9 mouse cellular contexts compared by ENCODE assay signal in the genomic region with DNA sequence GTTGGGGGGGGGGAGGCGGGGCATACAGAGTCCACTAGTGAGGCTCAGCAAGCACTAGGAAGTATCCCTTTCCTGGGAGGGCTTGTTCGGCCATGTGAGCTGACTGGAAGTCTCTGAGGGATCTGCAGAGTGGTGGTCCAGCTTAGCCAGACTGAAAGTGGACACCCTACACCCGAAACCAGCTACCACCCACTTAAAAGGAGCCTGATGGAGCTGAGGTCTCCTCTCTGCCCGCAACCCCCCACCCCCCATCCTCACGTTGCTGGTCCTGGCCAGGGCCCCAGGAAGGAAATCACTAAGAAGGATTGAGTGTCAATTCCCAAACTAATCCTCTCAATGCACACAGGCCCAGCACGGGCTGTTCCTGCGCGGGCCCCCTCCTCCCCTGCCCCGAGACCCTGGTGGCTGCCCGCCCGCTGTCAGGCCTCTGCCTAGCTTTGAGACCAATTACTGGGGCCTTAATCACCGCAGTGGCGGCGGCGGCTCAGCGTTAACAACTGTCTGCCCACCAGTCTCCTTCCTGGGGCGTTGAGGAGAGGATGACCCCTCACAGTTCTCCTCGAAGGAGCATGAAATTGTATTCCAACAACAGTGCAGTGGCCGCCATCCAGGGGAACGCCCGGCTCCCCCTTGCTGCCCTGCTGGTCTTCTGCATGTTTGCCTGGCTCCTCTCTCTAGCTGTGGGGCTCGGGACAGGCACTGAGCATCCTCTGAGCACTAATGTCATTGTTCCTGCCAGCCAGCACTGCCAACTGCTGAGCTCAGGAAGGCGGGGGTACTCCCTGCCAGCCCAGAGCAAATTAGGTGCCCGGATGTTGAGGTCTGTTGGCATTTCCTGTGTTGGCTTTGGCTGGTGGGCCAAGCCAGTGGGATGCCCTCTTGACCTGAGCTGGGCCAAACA. TPM values are rescaled to one million over a fixed set of nuclear protein-coding genes. Genes with fewer than 3 reads are reported as not detected.
DNase-seq lines count a peak whose midpoint lies in the region; ATAC-seq lines count a peak whose summit lies in the region.
"Had no signal": no experiment of that assay in that cellular context is flagged by ENCODE, and none has a peak within 500 bp of the region (broad histone marks: within the 10 kb centered on the region; RNA-seq: fewer than 3 reads in every experiment).

No protein-coding gene starts in this region.

- peak; percentile 94 for DNase-seq in heart, adult 11 months
- DNase-seq in heart, adult 8-10 months (ENCODE audit: low spot score): no peak
- peak; percentile 49 for DNase-seq in NIH3T3 (ENCODE audit: low read depth)
- DNase-seq in midbrain, embryonic 10.5 days (ENCODE audit: low spot score): peak; percentile 52
- no peak for DNase-seq in spleen, postnatal 36 days (ENCODE audit: low spot score in 2 of 2)
- no peak for DNase-seq in urinary bladder, postnatal 10 days (ENCODE audit: low spot score)
- no peak for DNase-seq in testis, postnatal 10 days (ENCODE audit: low spot score)

- no peaks in the 10 kb centered on the region for H3K9me3 ChIP-seq in midbrain, embryonic 10.5 days (replicated peaks)
- H3K9me3 ChIP-seq: G1E had no signal

- ATAC-seq in granulocyte monocyte progenitor cell, adult 5-6 weeks (replicated peaks; ENCODE audit: poor library complexity, severe bottlenecking): peak; percentile 41

- 18% methylated on average over 24 of the region's 24 CpGs for WGBS in midbrain, embryonic 10.5 days

- H3K36me3 ChIP-seq in midbrain, embryonic 10.5 days: no peaks in the 10 kb centered on the region
- H3K36me3 ChIP-seq: G1E had no signal

- peaks cover 26% of the 10 kb centered on the region for H3K4me1 ChIP-seq in midbrain, embryonic 10.5 days

- peaks cover 28% of the 10 kb centered on the region for H3K27me3 ChIP-seq in midbrain, embryonic 10.5 days (ENCODE audit: low read depth, poor library complexity, severe bottlenecking)

- peak overlapping the region; percentile 34 for H3K4me3 ChIP-seq in midbrain, embryonic 10.5 days

- H3K27ac ChIP-seq in midbrain, embryonic 10.5 days (replicated peaks): peak overlapping the region; percentile 73

RNA-seq across cellular contexts. Expression of a gene that starts 18.1 kb away (rescaled TPM):
- total RNA-seq in heart, adult 8-10 months (2022): 10 to 100 TPM; 39.5 to 50.6 (median 45.2) TPM
- total RNA-seq in granulocyte monocyte progenitor cell, adult 5-6 weeks (2014; fragmentation: Nextera tagmentation): 51.8 and 89.9 TPM in 2 replicates
- total RNA-seq in granulocyte monocyte progenitor cell, adult 5-6 weeks (2017): 44.0 and 61.7 TPM in 2 replicates
- polyA plus RNA-seq in midbrain, embryonic 10.5 days (2016; fragmentation: Nextera tagmentation; extraction: Ambion mirVana): 120 and 121 TPM in 2 replicates

RNA-seq across cellular contexts. Expression of a gene that starts 23.6 kb away (rescaled TPM):
- 1 to 10 TPM; 3.7 to 5.1 (median 4.1) TPM for total RNA-seq in heart, adult 8-10 months (2022)
- total RNA-seq in granulocyte monocyte progenitor cell, adult 5-6 weeks (2014; fragmentation: Nextera tagmentation): not detected in 2 replicates
- total RNA-seq in granulocyte monocyte progenitor cell, adult 5-6 weeks (2017): not detected in 2 replicates
- 2.9 and 3.9 TPM in 2 replicates for polyA plus RNA-seq in midbrain, embryonic 10.5 days (2016; fragmentation: Nextera tagmentation; extraction: Ambion mirVana)
- polyA plus RNA-seq: G1E had no signal

RNA-seq across cellular contexts. Expression of a gene that starts 50.1 kb away (rescaled TPM):
- 1 to 10 TPM; 1.7 to 3.5 (median 2.8) TPM for total RNA-seq in heart, adult 8-10 months (2022)
- not detected in 2 replicates for total RNA-seq in granulocyte monocyte progenitor cell, adult 5-6 weeks (2014; fragmentation: Nextera tagmentation)
- total RNA-seq in granulocyte monocyte progenitor cell, adult 5-6 weeks (2017): not detected in 2 replicates
- polyA plus RNA-seq in midbrain, embryonic 10.5 days (2016; fragmentation: Nextera tagmentation; extraction: Ambion mirVana): 1.7 and 2.6 TPM in 2 replicates

Comparison
In these comparisons a context has a peak if more than half of its experiments do, and no peak if none do; other contexts are left out.
1. DNase-seq: peak in heart, adult 11 months (single experiment), NIH3T3 (single experiment) and midbrain, embryonic 10.5 days (single experiment); none in heart, adult 8-10 months (single experiment), spleen, postnatal 36 days (0 of 2), urinary bladder, postnatal 10 days (single experiment) and testis, postnatal 10 days (single experiment).
2. RNA of a gene that starts 23.6 kb away (total RNA-seq): 3.7 to 5.1 TPM in heart, adult 8-10 months; not detected in granulocyte monocyte progenitor cell, adult 5-6 weeks; every median in the first group is over 4 times any median in the second.